Mouse (Mus musculus): ENCODE measurements at regions not wholly inside any gene's neighbourhood (a gene's known extent, or its start where the extent isn't known, plus 50 kb on each side); places are given as distances from the start of the nearest gene placed in this dataset.

DNA sequence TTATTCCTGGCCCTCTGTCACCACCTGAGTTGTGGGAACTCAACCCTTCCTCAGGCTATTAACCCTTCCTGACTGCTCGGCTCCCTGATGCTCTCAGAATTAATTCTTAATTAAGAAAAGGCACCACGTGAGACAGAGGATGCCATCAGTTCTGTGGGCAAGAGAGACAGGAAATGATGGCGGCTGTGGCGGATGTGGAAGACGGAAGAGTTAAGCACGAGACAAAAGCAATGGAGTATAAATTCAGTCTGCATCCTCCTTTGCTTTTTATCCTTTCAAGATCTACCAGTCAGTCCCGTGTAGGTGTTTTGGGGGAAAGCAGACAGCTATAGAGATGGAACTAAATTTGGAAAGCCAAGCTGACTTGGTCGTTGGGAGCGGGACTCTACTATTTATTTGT lies 146.5 kb upstream of the Rap1b start:
- no peak for DNase-seq
- intact Hi-C loops (cut with DNase I) = no loop called here

DNA sequence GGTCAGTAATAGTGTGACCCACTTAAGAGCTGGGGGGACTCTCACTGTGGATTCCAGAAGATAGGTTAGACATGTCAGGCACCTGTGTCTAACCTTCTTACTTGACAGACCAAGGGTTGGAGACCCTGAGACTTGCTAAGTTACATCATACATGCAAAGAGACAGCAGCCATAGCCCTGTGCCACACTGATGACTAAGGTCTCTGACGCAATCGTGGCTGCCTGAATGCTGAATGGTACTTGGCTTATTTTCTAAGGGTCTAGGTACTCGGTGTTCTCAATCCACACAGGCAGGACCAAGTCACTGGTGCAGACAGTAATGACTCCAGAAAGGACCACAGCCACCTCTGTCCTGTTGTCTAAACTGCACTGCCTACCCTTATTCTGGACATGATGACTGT lies 147.8 kb upstream of the Mdm1 start:
- intact Hi-C loops (cut with DNase I) = no loop called here
- DNase-seq = no peak

- intact Hi-C loops (cut with DNase I) = no loop called here
- DNase-seq = no peak
These were observed 146.8 kb upstream of the Mdm1 start for GRCm38 (mm10) chr10:117994768-117995167.

DNA sequence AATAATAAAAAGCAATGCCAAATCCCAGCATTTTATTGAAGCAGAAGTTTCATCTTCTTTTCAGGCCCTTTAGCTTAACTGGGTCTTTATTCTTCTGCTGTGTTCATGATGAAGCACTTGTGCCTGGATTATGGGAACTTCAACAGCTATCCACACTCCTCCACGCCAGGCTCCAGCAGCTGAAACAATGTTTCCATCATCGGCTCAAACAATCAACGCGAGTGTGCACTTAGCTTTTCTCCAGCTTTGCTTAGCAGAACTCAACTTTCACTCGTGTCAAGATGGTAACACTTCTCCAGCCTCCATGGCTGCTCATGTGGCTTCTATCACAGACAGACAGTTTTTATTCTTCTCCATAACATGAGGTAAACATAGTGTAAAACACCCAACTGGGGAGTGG lies 143.8 kb upstream of the Mdm1 start:
- intact Hi-C loops (cut with DNase I) = no loop called here
- no peak for DNase-seq

DNA sequence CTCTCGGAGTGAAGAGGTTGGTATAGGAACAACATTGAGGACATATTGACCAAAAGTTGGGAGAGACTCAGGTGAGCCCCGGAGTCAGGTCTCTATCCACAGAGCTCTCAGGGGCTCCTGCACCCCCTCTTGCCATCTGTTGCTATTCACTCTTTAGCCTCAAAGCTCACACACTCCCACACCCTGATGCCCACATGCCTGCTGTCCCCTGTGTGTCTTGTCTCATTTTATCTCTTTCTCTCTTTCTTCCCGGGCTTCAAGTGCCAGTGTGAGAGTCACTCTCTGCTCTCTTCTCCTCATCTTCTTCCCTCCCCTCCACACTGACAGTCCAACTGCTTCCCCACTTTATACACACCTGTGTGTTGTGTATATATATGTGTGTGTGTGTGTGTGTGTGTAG lies 141.0 kb upstream of the Mdm1 start:
- no peak for DNase-seq
- intact Hi-C loops (cut with DNase I) = no loop called here

GRCm38 (mm10) chr10:118001501-118001900 lies 140.1 kb upstream of the Mdm1 start:
- intact Hi-C loops (cut with DNase I) = no loop called here
- no peak for DNase-seq

GRCm38 (mm10) chr10:118001971-118002370 lies 139.6 kb upstream of the Mdm1 start:
- intact Hi-C loops (cut with DNase I) = no loop called here
- no peak for DNase-seq

DNA sequence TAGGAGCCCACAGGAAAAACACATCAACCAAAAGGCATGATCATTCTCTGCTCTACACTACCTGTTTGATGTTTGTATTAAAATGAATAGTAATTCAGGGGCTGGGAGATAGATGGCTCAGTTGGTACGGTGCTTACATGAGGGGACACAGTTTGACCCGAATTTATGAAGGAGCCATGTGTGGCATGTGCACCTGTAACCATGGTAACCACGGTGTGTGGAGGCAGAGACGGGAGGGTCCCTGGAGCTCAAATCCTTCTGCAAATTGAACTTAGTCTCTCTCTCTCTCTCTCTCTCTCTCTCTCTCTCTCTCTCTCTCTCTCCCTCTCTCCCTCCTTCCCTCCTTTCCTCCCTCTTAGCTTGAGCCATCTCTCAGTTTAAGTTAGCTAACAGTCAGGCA lies 139.1 kb upstream of the Mdm1 start:
- intact Hi-C loops (cut with DNase I) = no loop called here

GRCm38 (mm10) chr10:118003179-118003578 lies 138.4 kb upstream of the Mdm1 start:
- peak in 1 of 2 experiments; percentile 3 for DNase-seq
- intact Hi-C loops (cut with DNase I) = no loop called here

More for the DNA sequence above, 139.1 kb upstream of the Mdm1 start:
- no peak for DNase-seq

- DNase-seq = peak in 1 of 2 experiments; percentile 12
- intact Hi-C loops (cut with DNase I) = no loop called here
These were observed 137.8 kb upstream of the Mdm1 start for GRCm38 (mm10) chr10:118003739-118004361.

- no peak for DNase-seq
- intact Hi-C loops (cut with DNase I) = no loop called here
These were observed 137.2 kb upstream of the Mdm1 start for GRCm38 (mm10) chr10:118004362-118004958.

- intact Hi-C loops (cut with DNase I) = no loop called here
- no peak for DNase-seq
These were observed 134.6 kb upstream of the Mdm1 start for GRCm38 (mm10) chr10:118006827-118007550.

- intact Hi-C loops (cut with DNase I) = loop anchor here (2.0 kb wide), 1 partner anchor 23 kb away; no protein-coding TSS in a partner anchor
- no peak for DNase-seq
These were observed 133.8 kb upstream of the Mdm1 start for GRCm38 (mm10) chr10:118007846-118008245.

GRCm38 (mm10) chr10:118011687-118012567 lies 129.7 kb upstream of the Mdm1 start:
- intact Hi-C loops (cut with DNase I) = loop anchor here (2.0 to 5.0 kb wide), 2 partner anchors 23 to 35 kb away; no protein-coding TSS in a partner anchor
- DNase-seq = peak in 1 of 2 experiments; percentile 50

- intact Hi-C loops (cut with DNase I) = no loop called here
- no peak for DNase-seq
These were observed 112.8 kb upstream of the Mdm1 start for GRCm38 (mm10) chr10:118028831-118029230.

DNA sequence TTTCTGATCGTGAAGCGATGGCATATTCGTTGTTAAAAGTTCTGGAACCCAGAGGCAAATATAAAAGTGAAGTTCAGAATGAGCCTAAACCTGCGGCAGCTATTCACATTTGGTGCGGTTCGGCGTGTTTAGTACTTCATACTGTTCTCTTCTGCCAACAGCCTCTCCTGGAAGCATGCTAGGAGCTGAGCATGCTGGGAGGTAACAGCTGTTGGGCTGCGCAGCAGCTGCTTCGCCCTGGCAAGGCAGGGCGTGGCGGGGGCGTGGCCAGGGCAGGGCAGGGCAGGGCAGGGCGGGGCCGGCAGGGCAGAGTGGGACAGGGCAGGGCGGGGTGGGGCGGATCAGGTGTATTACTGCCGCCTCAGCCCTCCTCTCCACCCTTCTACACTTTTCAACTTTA lies 107.2 kb upstream of the Mdm1 start:
- no peak for DNase-seq
- intact Hi-C loops (cut with DNase I) = loop anchor here (2.0 kb wide), 1 partner anchor 22 kb away; no protein-coding TSS in a partner anchor

DNA sequence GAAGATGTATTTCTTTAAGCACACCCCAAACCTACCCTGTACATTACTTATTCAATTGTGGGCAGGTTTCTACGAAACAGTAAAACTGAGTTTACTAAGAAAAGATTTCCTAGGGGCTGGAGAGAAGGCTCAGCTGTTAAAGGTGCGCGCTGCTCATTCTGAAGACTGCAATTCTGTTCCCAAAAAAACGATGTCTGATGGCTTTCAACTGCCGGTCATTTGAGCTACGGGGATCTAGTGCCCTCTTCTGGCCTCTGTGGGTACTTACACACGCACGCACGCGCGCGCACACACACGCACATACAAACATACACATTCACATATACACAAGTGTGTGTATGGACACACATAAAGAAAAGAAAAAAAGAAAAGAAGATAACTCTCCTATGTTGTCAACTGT lies 106.6 kb upstream of the Mdm1 start:
- DNase-seq = no peak
- intact Hi-C loops (cut with DNase I) = loop anchor here (2.0 kb wide), 1 partner anchor 22 kb away; no protein-coding TSS in a partner anchor

GRCm38 (mm10) chr10:118038465-118038864 lies 103.1 kb upstream of the Mdm1 start:
- intact Hi-C loops (cut with DNase I) = no loop called here
- DNase-seq = no peak

DNA sequence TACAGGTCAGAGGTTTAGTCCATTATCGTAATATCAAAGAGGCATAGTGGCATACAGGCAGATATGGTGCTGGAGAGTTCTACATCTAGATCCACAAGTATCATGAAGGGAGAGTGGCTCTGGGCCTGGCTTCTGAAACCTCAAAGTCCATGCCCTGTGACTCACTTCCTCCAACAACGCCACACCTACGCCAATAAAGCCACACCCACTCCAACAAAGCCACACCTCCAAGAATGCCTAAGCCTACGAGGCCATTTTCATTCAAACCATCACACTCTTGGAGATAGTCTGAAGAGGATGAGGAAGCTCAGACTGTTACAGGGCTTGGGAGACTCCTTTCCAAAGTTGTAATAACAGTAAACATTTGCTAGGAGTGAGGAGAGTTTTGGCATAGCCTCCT lies 102.6 kb upstream of the Mdm1 start:
- no peak for DNase-seq
- intact Hi-C loops (cut with DNase I) = no loop called here

- intact Hi-C loops (cut with DNase I) = no loop called here
These were observed 100.5 kb upstream of the Mdm1 start for GRCm38 (mm10) chr10:118041068-118041467.

DNA sequence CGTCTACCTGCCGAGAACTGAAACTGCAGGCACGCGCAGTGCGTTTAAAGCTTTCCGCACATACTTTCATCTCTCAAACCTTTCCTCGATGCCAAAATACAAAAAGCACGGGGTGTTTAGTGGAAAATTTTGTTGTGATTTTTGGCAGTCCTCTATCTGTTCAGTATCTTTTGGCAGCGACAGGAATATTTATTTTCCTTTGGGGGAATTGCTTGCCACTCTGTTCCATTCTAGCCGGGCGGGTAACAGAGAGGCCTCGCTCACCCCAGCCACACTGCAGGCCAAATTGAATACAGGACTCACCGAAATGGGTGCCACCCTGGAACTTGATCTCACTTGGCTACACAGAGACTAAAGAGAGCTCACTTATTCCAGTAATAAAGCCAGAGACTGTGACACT lies 97.8 kb upstream of the Mdm1 start:
- intact Hi-C loops (cut with DNase I) = no loop called here
- peak in 1 of 2 experiments; percentile 33 for DNase-seq

More at GRCm38 (mm10) chr10:118041068-118041467, 100.5 kb upstream of the Mdm1 start:
- DNase-seq = no peak

Data from heart, postnatal 36 days (tissue).